Mouse (Mus musculus) embryonic facial prominence, embryonic 10.5 days (tissue): ENCODE measurements around the gene Rsad1. TPM values are rescaled to one million over a fixed set of nuclear protein-coding genes. Genes with fewer than 3 reads are reported as not detected.

Experiments used
- DNase-seq: peaks from one replicate; pipeline ENCODE4 v3.0.0-alpha.2; 2017; ENCODE audit warnings: low spot score
- H3K27ac ChIP-seq: fragments of 300-500 bp; sonication (generic); replicated peaks from 2 replicates; pipeline ENCODE4 v1.5.1; 2016; ENCODE audit warnings: mild to moderate bottlenecking
- H3K27me3 ChIP-seq: fragments of 300-500 bp; sonication (generic); replicated peaks from 2 replicates; pipeline ENCODE4 v1.6.1; 2016; ENCODE audit warnings: low read depth, mild to moderate bottlenecking; ENCODE audit not compliant: poor library complexity, severe bottlenecking
- H3K36me3 ChIP-seq: fragments of 300-500 bp; sonication (generic); replicated peaks from 2 replicates; pipeline ENCODE4 v1.6.1; 2016; ENCODE audit warnings: mild to moderate bottlenecking, moderate library complexity
- H3K4me1 ChIP-seq: fragments of 300-500 bp; sonication (generic); 2 replicates; pipeline ENCODE4 v1.6.1; 2016
- H3K4me3 ChIP-seq: fragments of 300-500 bp; sonication (generic); 2 replicates; pipeline ENCODE4 v1.5.1; 2016; ENCODE audit warnings: mild to moderate bottlenecking, moderate library complexity
- H3K9me3 ChIP-seq: fragments of 300-500 bp; sonication (generic); 2 replicates; pipeline ENCODE4 v1.6.1; 2016; ENCODE audit warnings: mild to moderate bottlenecking
- WGBS: fragments of 180-500 bp; shearing (Covaris S2); methylation state at CpG from one replicate; pipeline ENCODE4 v1.1.7; 2016; 5-methylcytosine and 5-hydroxymethylcytosine counted together
- polyA plus RNA-seq: library from polyadenylated mRNA; unstranded; fragments of >200 nt; fragmentation: Nextera tagmentation; extraction: Ambion mirVana; gene quantifications from 2 replicates; pipeline ENCODE4 v1.2.1, GENCODE M21; 2016

The Rsad1 gene
- 4.5 and 5.1 TPM in 2 replicates for polyA plus RNA-seq

- Histone ChIP-seq H3K4me1 (peaks cover 23% of the 10 kb centered on the region), H3K27ac (peak within 1 kb of the TSS; percentile 93), H3K4me3 (peak within 1 kb of the TSS; percentile 78), H3K36me3 (no peaks in the 10 kb centered on the region), H3K27me3 (no peaks in the 10 kb centered on the region), H3K9me3 (no peaks in the 10 kb centered on the region)
- DNase-seq: peak; percentile 92
- 4% methylated on average over 49 of the region's 49 CpGs for WGBS
Measured at GRCm38 (mm10) chr11:94548888-94549690, at the start of gene Rsad1. Gene Rsad1, minus strand, starts transcription at chr11:94549255.

GRCm38 (mm10) chr11:94598437-94599120, 49.5 kb upstream of the Rsad1 start:
- no peak for DNase-seq
- Histone ChIP-seq H3K4me3 (no peak overlapping the region), H3K36me3 (peaks cover 26% of the 10 kb centered on the region), H3K4me1 (peaks cover 32% of the 10 kb centered on the region), H3K27me3 (peaks cover 18% of the 10 kb centered on the region), H3K27ac (0 out of 2 replicates have a peak overlapping the region, but pooled peaks have one; percentile 24), H3K9me3 (no peaks in the 10 kb centered on the region)
- WGBS: 55% methylated on average over 6 of the region's 6 CpGs

DNA sequence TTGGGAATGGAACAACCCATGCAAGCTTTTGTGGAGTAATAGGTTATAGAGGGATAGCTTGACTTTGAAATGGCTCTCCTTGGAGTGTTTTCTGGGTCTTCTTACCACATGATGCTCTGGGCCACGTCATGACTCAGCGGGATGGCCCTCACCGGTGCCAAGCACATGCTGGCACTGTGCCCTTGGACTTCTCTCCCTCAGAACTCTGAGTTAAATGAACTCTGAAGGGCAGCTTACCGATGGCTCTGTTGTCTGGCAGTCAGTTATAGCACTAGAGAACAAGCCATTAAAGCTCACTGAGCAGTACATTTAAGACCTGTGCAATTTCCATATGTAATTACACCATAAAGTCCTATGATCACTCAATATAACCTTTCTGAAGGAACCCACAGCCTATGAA, 48.3 kb upstream of the Rsad1 start:
- no peak for DNase-seq
- WGBS: 95% methylated on average over 4 of the region's 4 CpGs
- H3K27me3 ChIP-seq: 0 out of 2 replicates have a peak, but pooled peaks cover 9% of the 10 kb centered on the region

GRCm38 (mm10) chr11:94596311-94596852, 47.3 kb upstream of the Rsad1 start:
- 72% methylated on average over 7 of the region's 7 CpGs for WGBS
- DNase-seq: no peak
- Histone ChIP-seq H3K4me1 (peaks cover 35% of the 10 kb centered on the region), H3K27me3 (0 out of 2 replicates have a peak, but pooled peaks cover 7% of the 10 kb centered on the region), H3K9me3 (no peaks in the 10 kb centered on the region), H3K36me3 (peaks cover 29% of the 10 kb centered on the region), H3K27ac (no peak overlapping the region), H3K4me3 (no peak overlapping the region)

More for the DNA sequence above, 48.3 kb upstream of the Rsad1 start:
- H3K4me3 ChIP-seq: no peak overlapping the region
- no peak overlapping the region for H3K27ac ChIP-seq
- peaks cover 34% of the 10 kb centered on the region for H3K4me1 ChIP-seq
- peaks cover 27% of the 10 kb centered on the region for H3K36me3 ChIP-seq
- no peaks in the 10 kb centered on the region for H3K9me3 ChIP-seq

GRCm38 (mm10) chr11:94587511-94587910, 38.5 kb upstream of the Rsad1 start:
- 74% methylated on average over 6 of the region's 6 CpGs for WGBS
- Histone ChIP-seq H3K27ac (no peak overlapping the region), H3K4me3 (no peak overlapping the region), H3K36me3 (peaks cover 8% of the 10 kb centered on the region), H3K4me1 (peaks cover 27% of the 10 kb centered on the region), H3K27me3 (no peaks in the 10 kb centered on the region), H3K9me3 (no peaks in the 10 kb centered on the region)
- no peak for DNase-seq

DNA sequence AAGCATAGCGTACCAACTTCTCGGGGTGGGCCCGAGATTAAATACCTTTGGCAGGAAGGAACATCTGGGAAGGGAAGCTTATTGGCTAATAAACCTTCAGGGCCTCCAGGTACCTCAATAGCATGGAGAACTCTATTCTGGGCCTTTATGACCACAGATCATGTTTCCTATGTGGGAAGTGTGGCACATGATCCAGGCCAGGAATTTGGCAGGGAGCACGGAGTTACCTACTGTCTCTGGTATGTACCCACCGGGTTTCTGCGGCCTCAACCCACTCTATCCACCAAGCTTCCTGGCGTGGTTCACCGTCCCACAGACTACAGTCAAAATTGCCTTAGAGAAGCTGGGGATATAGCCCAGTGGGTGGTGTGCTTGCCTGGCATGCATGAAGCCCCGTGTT, 36.0 kb upstream of the Rsad1 start:
- Histone ChIP-seq H3K9me3 (no peaks in the 10 kb centered on the region), H3K4me1 (peaks cover 6% of the 10 kb centered on the region), H3K27ac (no peak overlapping the region), H3K36me3 (peaks cover 5% of the 10 kb centered on the region), H3K4me3 (no peak overlapping the region), H3K27me3 (no peaks in the 10 kb centered on the region)
- WGBS: 94% methylated on average over 9 of the region's 9 CpGs
- no peak for DNase-seq

DNA sequence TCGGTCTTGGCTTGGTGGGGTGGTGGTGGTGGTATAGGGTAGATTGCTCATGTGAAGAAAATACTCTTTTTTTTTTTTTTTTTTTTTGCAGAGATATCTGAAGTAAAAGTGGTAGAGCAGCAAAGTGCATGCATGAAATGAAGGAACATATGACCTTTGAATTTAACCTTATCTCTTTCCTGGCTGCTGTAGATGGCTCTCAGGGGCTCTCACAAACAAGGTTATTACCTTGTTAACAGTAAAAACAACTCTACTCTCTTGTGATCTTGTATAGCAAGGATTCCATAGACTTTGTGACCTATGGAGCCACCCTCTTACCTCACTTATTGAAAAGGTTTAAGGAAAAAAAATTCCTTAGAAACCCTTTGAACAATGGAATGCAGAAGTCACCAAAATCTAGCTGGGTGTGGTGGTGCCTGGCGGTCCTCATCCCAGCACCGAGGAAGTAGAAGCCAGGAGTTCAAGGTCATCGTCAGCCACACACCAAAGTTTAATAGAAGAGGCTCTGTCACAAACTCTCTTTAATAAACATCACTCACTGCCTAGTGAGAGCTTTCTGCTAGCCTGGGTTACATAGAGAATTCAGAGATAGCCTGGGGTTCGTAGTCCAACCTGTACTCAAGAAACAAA, 31.2 kb upstream of the Rsad1 start:
- Histone ChIP-seq H3K9me3 (no peaks in the 10 kb centered on the region), H3K27ac (no peak overlapping the region), H3K27me3 (no peaks in the 10 kb centered on the region), H3K4me3 (no peak overlapping the region), H3K36me3 (peaks cover 16% of the 10 kb centered on the region), H3K4me1 (peaks cover 5% of the 10 kb centered on the region; the same call in 1 of the 2 replicates)
- no peak for DNase-seq
- 87% methylated on average over 5 of the region's 5 CpGs for WGBS

GRCm38 (mm10) chr11:94576361-94576760, 27.3 kb upstream of the Rsad1 start:
- no peak overlapping the region for H3K4me3 ChIP-seq
- peaks cover 10% of the 10 kb centered on the region; the same call in 1 of the 2 replicates for H3K36me3 ChIP-seq
- H3K4me1 ChIP-seq: peaks cover 5% of the 10 kb centered on the region; the same call in 1 of the 2 replicates
- H3K27me3 ChIP-seq: no peaks in the 10 kb centered on the region
- H3K27ac ChIP-seq: no peak overlapping the region
- no peak for DNase-seq
- H3K9me3 ChIP-seq: no peaks in the 10 kb centered on the region
- 93% methylated on average over 9 of the region's 9 CpGs for WGBS

DNA sequence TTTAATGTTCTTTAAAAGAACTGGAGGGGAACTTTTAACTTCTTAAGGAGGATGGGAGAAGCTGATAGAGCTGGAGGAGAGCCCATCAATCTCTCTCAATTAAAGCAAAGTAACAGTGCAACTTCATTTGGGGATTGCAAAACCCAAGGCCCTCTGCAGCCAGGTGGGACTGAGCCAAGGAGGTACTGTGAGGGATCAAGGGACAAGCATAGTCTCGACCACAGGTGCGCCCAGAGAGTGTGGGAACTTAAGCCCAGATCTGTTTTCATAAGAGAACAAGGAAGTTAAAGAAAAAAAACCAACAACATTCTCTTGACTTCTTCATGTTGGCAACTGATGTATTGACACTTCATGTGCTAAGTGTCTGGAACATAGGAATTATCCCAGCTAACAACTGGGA, 26.0 kb upstream of the Rsad1 start:
- WGBS: 81% methylated on average over 2 of the region's 2 CpGs
- DNase-seq: no peak
- no peaks in the 10 kb centered on the region for H3K9me3 ChIP-seq
- H3K4me1 ChIP-seq: peaks cover 5% of the 10 kb centered on the region; the same call in 1 of the 2 replicates
- H3K36me3 ChIP-seq: peaks cover 23% of the 10 kb centered on the region
- H3K4me3 ChIP-seq: no peak overlapping the region
- H3K27me3 ChIP-seq: no peaks in the 10 kb centered on the region
- no peak overlapping the region for H3K27ac ChIP-seq

DNA sequence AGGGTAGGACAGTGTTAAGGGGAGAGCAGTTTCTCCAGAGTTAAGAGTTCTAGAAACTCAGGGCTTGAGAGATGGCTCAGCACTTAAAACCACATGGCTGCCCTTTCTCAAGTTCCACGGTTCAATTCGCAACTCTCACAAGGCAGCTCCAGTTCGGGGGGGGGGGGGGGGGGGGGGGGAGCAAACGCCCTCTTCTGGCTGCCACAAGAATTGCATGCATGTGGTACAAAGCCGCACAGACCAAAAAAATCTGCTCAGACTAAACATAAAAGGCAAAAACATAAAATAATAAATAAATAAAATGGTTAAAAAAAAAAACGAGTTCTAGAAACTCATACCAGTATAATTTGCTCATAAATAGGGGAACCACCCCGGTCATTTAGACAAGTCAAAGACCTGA, 25.5 kb upstream of the Rsad1 start:
- Histone ChIP-seq H3K4me1 (peaks cover 5% of the 10 kb centered on the region; the same call in 1 of the 2 replicates), H3K27ac (no peak overlapping the region), H3K4me3 (no peak overlapping the region), H3K9me3 (no peaks in the 10 kb centered on the region), H3K36me3 (peaks cover 28% of the 10 kb centered on the region), H3K27me3 (no peaks in the 10 kb centered on the region)
- 24% methylated on average over 7 of the region's 7 CpGs for WGBS
- no peak for DNase-seq

- peaks cover 48% of the 10 kb centered on the region for H3K36me3 ChIP-seq
- WGBS: 85% methylated on average over 1 of the region's 1 CpGs
- no peak for DNase-seq
Measured at GRCm38 (mm10) chr11:94571850-94572249, 22.8 kb upstream of the Rsad1 start.

DNA sequence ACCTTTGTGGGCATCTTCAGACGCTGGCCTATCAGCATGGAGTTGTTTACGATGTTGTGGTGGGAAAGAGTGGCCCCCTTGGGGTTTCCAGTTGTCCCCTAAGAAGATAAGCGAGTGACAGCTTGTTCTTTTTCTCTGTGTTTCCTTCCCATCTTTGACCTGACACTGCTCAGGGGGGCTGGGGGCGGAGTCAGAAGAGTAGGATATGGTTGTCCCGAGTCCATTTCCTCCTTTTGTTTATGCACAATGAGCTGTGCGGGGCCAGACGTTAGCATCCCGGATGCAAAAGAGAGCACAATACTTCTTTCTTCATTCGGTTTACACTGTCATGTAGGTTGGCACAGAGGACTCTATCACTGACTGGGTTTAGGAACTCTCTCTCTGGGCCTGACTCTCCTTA, 21.6 kb upstream of the Rsad1 start:
- Histone ChIP-seq H3K36me3 (peaks cover 44% of the 10 kb centered on the region), H3K27me3 (peaks cover 29% of the 10 kb centered on the region), H3K4me1 (peaks cover 3% of the 10 kb centered on the region; the same call in 1 of the 2 replicates), H3K4me3 (no peak overlapping the region), H3K27ac (no peak overlapping the region; the same call in 1 of the 2 replicates), H3K9me3 (no peaks in the 10 kb centered on the region)
- WGBS: 61% methylated on average over 9 of the region's 9 CpGs
- DNase-seq: no peak

More at GRCm38 (mm10) chr11:94571850-94572249, 22.8 kb upstream of the Rsad1 start:
- H3K27me3 ChIP-seq: peaks cover 17% of the 10 kb centered on the region
- H3K27ac ChIP-seq: no peak overlapping the region
- no peaks in the 10 kb centered on the region for H3K4me1 ChIP-seq
- no peaks in the 10 kb centered on the region for H3K9me3 ChIP-seq
- H3K4me3 ChIP-seq: no peak overlapping the region
